Mouse (Mus musculus): ENCODE data around the gene Pcare.

Gene Pcare

GRCm38 (mm10) chr17:71749616-71750168 is 3.0 kb downstream of the Pcare start:
- no peak for TF ChIP-seq POU5F1 (IDR thresholded peaks at IDR 0.05; ENCODE audit: borderline replicate concordance, low read length)
- TF ChIP-seq CTCF (conservative IDR thresholded peaks at IDR 0.05; ENCODE audit: low read length): no peak
- TF ChIP-seq NANOG (IDR thresholded peaks at IDR 0.05; ENCODE audit: borderline replicate concordance, low read length): no peak
- H3K4me3 ChIP-seq (replicated peaks; ENCODE audit: low read length): no peak overlapping the region
- no peaks in the 10 kb centered on the region for H3K36me3 ChIP-seq (ENCODE audit: insufficient read depth, low read length)
- H3K4me1 ChIP-seq (replicated peaks; ENCODE audit: low read depth, low read length): peaks cover 15% of the 10 kb centered on the region
- H3K27me3 ChIP-seq (ENCODE audit: insufficient read depth, low read length): peaks cover 48% of the 10 kb centered on the region
- 0 out of 2 replicates have a peak, but pooled peaks cover 5% of the 10 kb centered on the region for H3K9me3 ChIP-seq (ENCODE audit: low read length)

GRCm38 (mm10) chr17:71747561-71747960 is 5.1 kb downstream of the Pcare start:
- H3K4me3 ChIP-seq (replicated peaks; ENCODE audit: low read length): no peak overlapping the region
- H3K36me3 ChIP-seq (ENCODE audit: insufficient read depth, low read length): no peaks in the 10 kb centered on the region
- H3K27me3 ChIP-seq (ENCODE audit: insufficient read depth, low read length): peaks cover 49% of the 10 kb centered on the region
- 0 out of 2 replicates have a peak, but pooled peaks cover 5% of the 10 kb centered on the region for H3K9me3 ChIP-seq (ENCODE audit: low read length)
- TF ChIP-seq CTCF (conservative IDR thresholded peaks at IDR 0.05; ENCODE audit: low read length): no peak
- no peak for TF ChIP-seq POU5F1 (IDR thresholded peaks at IDR 0.05; ENCODE audit: borderline replicate concordance, low read length)
- no peak for TF ChIP-seq NANOG (IDR thresholded peaks at IDR 0.05; ENCODE audit: borderline replicate concordance, low read length)
- H3K4me1 ChIP-seq (replicated peaks; ENCODE audit: low read depth, low read length): peaks cover 15% of the 10 kb centered on the region

GRCm38 (mm10) chr17:71746114-71746513 is 6.6 kb downstream of the Pcare start:
- no peak for TF ChIP-seq POU5F1 (IDR thresholded peaks at IDR 0.05; ENCODE audit: borderline replicate concordance, low read length)
- TF ChIP-seq CTCF (conservative IDR thresholded peaks at IDR 0.05; ENCODE audit: low read length): no peak
- no peak for TF ChIP-seq NANOG (IDR thresholded peaks at IDR 0.05; ENCODE audit: borderline replicate concordance, low read length)

GRCm38 (mm10) chr17:71742935-71743334 is 9.8 kb downstream of the Pcare start:
- H3K9me3 ChIP-seq (ENCODE audit: low read length): peaks cover 17% of the 10 kb centered on the region; the same call in 1 of the 2 replicates
- no peaks in the 10 kb centered on the region for H3K4me1 ChIP-seq (replicated peaks; ENCODE audit: low read depth, low read length)
- TF ChIP-seq POU5F1 (IDR thresholded peaks at IDR 0.05; ENCODE audit: borderline replicate concordance, low read length) (no peak), CTCF (conservative IDR thresholded peaks at IDR 0.05; ENCODE audit: low read length) (no peak), NANOG (IDR thresholded peaks at IDR 0.05; ENCODE audit: borderline replicate concordance, low read length) (no peak)
- H3K36me3 ChIP-seq (ENCODE audit: insufficient read depth, low read length): no peaks in the 10 kb centered on the region
- H3K27me3 ChIP-seq (ENCODE audit: insufficient read depth, low read length): peaks cover 14% of the 10 kb centered on the region; the same call in 1 of the 2 replicates
- no peak overlapping the region for H3K4me3 ChIP-seq (replicated peaks; ENCODE audit: low read length)

More at GRCm38 (mm10) chr17:71746114-71746513, 6.6 kb downstream of the Pcare start:
- Histone ChIP-seq H3K27me3 (ENCODE audit: insufficient read depth, low read length) (peaks cover 38% of the 10 kb centered on the region), H3K4me1 (replicated peaks; ENCODE audit: low read depth, low read length) (peaks cover 3% of the 10 kb centered on the region), H3K4me3 (replicated peaks; ENCODE audit: low read length) (no peak overlapping the region), H3K9me3 (ENCODE audit: low read length) (0 out of 2 replicates have a peak, but pooled peaks cover 5% of the 10 kb centered on the region), H3K36me3 (ENCODE audit: insufficient read depth, low read length) (no peaks in the 10 kb centered on the region)

GRCm38 (mm10) chr17:71742156-71742555 is 10.5 kb downstream of the Pcare start:
- Histone ChIP-seq H3K36me3 (ENCODE audit: insufficient read depth, low read length) (no peaks in the 10 kb centered on the region), H3K4me1 (replicated peaks; ENCODE audit: low read depth, low read length) (no peaks in the 10 kb centered on the region)

GRCm38 (mm10) chr17:71736442-71736841 is 16.3 kb downstream of the Pcare start:
- Histone ChIP-seq H3K9me3 (ENCODE audit: low read length) (peaks cover 21% of the 10 kb centered on the region), H3K4me3 (replicated peaks; ENCODE audit: low read length) (no peak overlapping the region), H3K27me3 (ENCODE audit: insufficient read depth, low read length) (peaks cover 11% of the 10 kb centered on the region; the same call in 1 of the 2 replicates), H3K4me1 (replicated peaks; ENCODE audit: low read depth, low read length) (no peaks in the 10 kb centered on the region), H3K36me3 (ENCODE audit: insufficient read depth, low read length) (no peaks in the 10 kb centered on the region)
- TF ChIP-seq POU5F1 (IDR thresholded peaks at IDR 0.05; ENCODE audit: borderline replicate concordance, low read length) (no peak), CTCF (conservative IDR thresholded peaks at IDR 0.05; ENCODE audit: low read length) (no peak), NANOG (IDR thresholded peaks at IDR 0.05; ENCODE audit: borderline replicate concordance, low read length) (no peak)

More at GRCm38 (mm10) chr17:71742156-71742555, 10.5 kb downstream of the Pcare start:
- peaks cover 14% of the 10 kb centered on the region; the same call in 1 of the 2 replicates for H3K27me3 ChIP-seq (ENCODE audit: insufficient read depth, low read length)
- TF ChIP-seq CTCF (conservative IDR thresholded peaks at IDR 0.05; ENCODE audit: low read length): no peak
- TF ChIP-seq NANOG (IDR thresholded peaks at IDR 0.05; ENCODE audit: borderline replicate concordance, low read length): no peak
- TF ChIP-seq POU5F1 (IDR thresholded peaks at IDR 0.05; ENCODE audit: borderline replicate concordance, low read length): no peak
- H3K9me3 ChIP-seq (ENCODE audit: low read length): peaks cover 17% of the 10 kb centered on the region; the same call in 1 of the 2 replicates
- no peak overlapping the region for H3K4me3 ChIP-seq (replicated peaks; ENCODE audit: low read length)

GRCm38 (mm10) chr17:71730655-71731054 is 22.0 kb downstream of the Pcare start:
- no peak for TF ChIP-seq POU5F1 (IDR thresholded peaks at IDR 0.05; ENCODE audit: borderline replicate concordance, low read length)
- no peak for TF ChIP-seq CTCF (conservative IDR thresholded peaks at IDR 0.05; ENCODE audit: low read length)
- no peak for TF ChIP-seq NANOG (IDR thresholded peaks at IDR 0.05; ENCODE audit: borderline replicate concordance, low read length)
- no peaks in the 10 kb centered on the region for H3K36me3 ChIP-seq (ENCODE audit: insufficient read depth, low read length)
- no peak overlapping the region for H3K4me3 ChIP-seq (replicated peaks; ENCODE audit: low read length)
- peaks cover 10% of the 10 kb centered on the region for H3K9me3 ChIP-seq (ENCODE audit: low read length)
- peaks cover 12% of the 10 kb centered on the region for H3K27me3 ChIP-seq (ENCODE audit: insufficient read depth, low read length)
- peaks cover 5% of the 10 kb centered on the region for H3K4me1 ChIP-seq (replicated peaks; ENCODE audit: low read depth, low read length)

GRCm38 (mm10) chr17:71721019-71721418 is 31.7 kb downstream of the Pcare start:
- Histone ChIP-seq H3K27me3 (ENCODE audit: insufficient read depth, low read length) (peaks cover 22% of the 10 kb centered on the region), H3K4me3 (replicated peaks; ENCODE audit: low read length) (no peak overlapping the region), H3K9me3 (ENCODE audit: low read length) (no peaks in the 10 kb centered on the region), H3K4me1 (replicated peaks; ENCODE audit: low read depth, low read length) (peaks cover 15% of the 10 kb centered on the region), H3K36me3 (ENCODE audit: insufficient read depth, low read length) (no peaks in the 10 kb centered on the region)
- TF ChIP-seq POU5F1 (IDR thresholded peaks at IDR 0.05; ENCODE audit: borderline replicate concordance, low read length): no peak
- TF ChIP-seq CTCF (conservative IDR thresholded peaks at IDR 0.05; ENCODE audit: low read length): no peak
- TF ChIP-seq NANOG (IDR thresholded peaks at IDR 0.05; ENCODE audit: borderline replicate concordance, low read length): no peak
